Mouse (Mus musculus): ENCODE measurements around the gene Sema3c. TPM values are rescaled to one million over a fixed set of nuclear protein-coding genes. Genes with fewer than 3 reads are reported as not detected.

Sema3c gene
- polyA plus RNA-seq, 1 experiment from 2014 or later, result 10.2 TPM

GRCm38 (mm10) chr5:17747143-17747542 is 173.1 kb downstream of the Sema3c start:
- no peak overlapping the region for H3K27ac ChIP-seq
- no peaks in the 10 kb centered on the region for H3K9me3 ChIP-seq (replicated peaks)
- no peaks in the 10 kb centered on the region for H3K36me3 ChIP-seq
- no peaks in the 10 kb centered on the region for H3K27me3 ChIP-seq (ENCODE audit: low read depth, poor library complexity, severe bottlenecking)
- H3K4me1 ChIP-seq, result peaks cover 8% of the 10 kb centered on the region; the same call in 1 of the 2 replicates
- 44% methylated on average over 5 of the region's 5 CpGs for WGBS
- no peak for DNase-seq (ENCODE audit: low spot score)
- H3K4me3 ChIP-seq, result no peak overlapping the region

GRCm38 (mm10) chr5:17748293-17748692 is 174.2 kb downstream of the Sema3c start:
- H3K4me1 ChIP-seq, result peaks cover 8% of the 10 kb centered on the region; the same call in 1 of the 2 replicates
- H3K36me3 ChIP-seq, result no peaks in the 10 kb centered on the region
- no peaks in the 10 kb centered on the region for H3K27me3 ChIP-seq (ENCODE audit: low read depth, poor library complexity, severe bottlenecking)
- 75% methylated on average over 3 of the region's 3 CpGs for WGBS
- no peak overlapping the region for H3K27ac ChIP-seq
- DNase-seq (ENCODE audit: low spot score), result no peak
- no peaks in the 10 kb centered on the region for H3K9me3 ChIP-seq (replicated peaks)
- H3K4me3 ChIP-seq, result no peak overlapping the region

GRCm38 (mm10) chr5:17753471-17754005 is 179.5 kb downstream of the Sema3c start:
- no peaks in the 10 kb centered on the region for H3K4me1 ChIP-seq
- no peak overlapping the region for H3K4me3 ChIP-seq
- DNase-seq (ENCODE audit: low spot score), result no peak
- no peaks in the 10 kb centered on the region for H3K27me3 ChIP-seq (ENCODE audit: low read depth, poor library complexity, severe bottlenecking)
- no peaks in the 10 kb centered on the region for H3K36me3 ChIP-seq
- 90% methylated on average over 7 of the region's 7 CpGs for WGBS
- no peak overlapping the region for H3K27ac ChIP-seq
- H3K9me3 ChIP-seq (replicated peaks), result no peaks in the 10 kb centered on the region

GRCm38 (mm10) chr5:17766006-17766677 is 192.1 kb downstream of the Sema3c start:
- H3K4me1 ChIP-seq, result no peaks in the 10 kb centered on the region
- H3K9me3 ChIP-seq (replicated peaks), result no peaks in the 10 kb centered on the region
- WGBS, result 65% methylated on average over 4 of the region's 4 CpGs
- DNase-seq (ENCODE audit: low spot score), result no peak
- H3K4me3 ChIP-seq, result no peak overlapping the region
- H3K36me3 ChIP-seq, result no peaks in the 10 kb centered on the region
- no peak overlapping the region for H3K27ac ChIP-seq
- H3K27me3 ChIP-seq (ENCODE audit: low read depth, poor library complexity, severe bottlenecking), result no peaks in the 10 kb centered on the region

GRCm38 (mm10) chr5:17770328-17770727 is 196.2 kb downstream of the Sema3c start:
- Histone ChIP-seq H3K4me3 (no peak overlapping the region), H3K4me1 (no peaks in the 10 kb centered on the region), H3K36me3 (no peaks in the 10 kb centered on the region), H3K27me3 (ENCODE audit: low read depth, poor library complexity, severe bottlenecking) (no peaks in the 10 kb centered on the region), H3K27ac (no peak overlapping the region), H3K9me3 (replicated peaks) (no peaks in the 10 kb centered on the region)
- WGBS, result 97% methylated on average over 2 of the region's 2 CpGs
- DNase-seq (ENCODE audit: low spot score), result no peak

GRCm38 (mm10) chr5:17776571-17776970 is 202.5 kb downstream of the Sema3c start:
- H3K4me1 ChIP-seq, result no peaks in the 10 kb centered on the region
- DNase-seq (ENCODE audit: low spot score), result peak; percentile 64
- WGBS, result 91% methylated on average over 6 of the region's 6 CpGs
- no peaks in the 10 kb centered on the region for H3K27me3 ChIP-seq (ENCODE audit: low read depth, poor library complexity, severe bottlenecking)
- no peak overlapping the region for H3K27ac ChIP-seq
- no peaks in the 10 kb centered on the region for H3K9me3 ChIP-seq (replicated peaks)
- H3K4me3 ChIP-seq, result no peak overlapping the region
- no peaks in the 10 kb centered on the region for H3K36me3 ChIP-seq

Other genes starting within 250 kb of the Sema3c start
- not detected in 2 replicates for gene Speer4f2, start 201.1 kb upstream of the Sema3c start, polyA plus RNA-seq (2016; fragmentation: Nextera tagmentation; extraction: Ambion mirVana)
- not detected in 2 replicates for gene Speer4f1, start 98.2 kb upstream of the Sema3c start, polyA plus RNA-seq (2016; fragmentation: Nextera tagmentation; extraction: Ambion mirVana)